ENCODE assay signal across 10 mouse cellular contexts in genomic region chr19:46481352-46481751, GRCm38 (mm10). TPM values are rescaled to one million over a fixed set of nuclear protein-coding genes. Genes with fewer than 3 reads are reported as not detected.
A peak's percentile ranks its signal among the peaks of the same experiment; 100 is the strongest.
DNase-seq lines count a peak whose midpoint lies in the region; ATAC-seq and TF ChIP-seq lines count a peak whose summit lies in the region.
"Had no signal": no experiment of that assay in that cellular context is flagged by ENCODE, and none has a peak within 500 bp of the region (broad histone marks: within the 10 kb centered on the region; RNA-seq: fewer than 3 reads in every experiment).

No protein-coding gene starts in this region.

- WGBS in lung, embryonic 14.5 days = 20% methylated on average over 3 of the region's 3 CpGs
- WGBS in hindbrain, embryonic 15.5 days = 31% methylated on average over 3 of the region's 3 CpGs
- WGBS in stomach, embryonic 15.5 days = 24% methylated on average over 3 of the region's 3 CpGs
- 36% methylated on average over 3 of the region's 3 CpGs for WGBS in liver, embryonic 11.5 days

- H3K9ac ChIP-seq in lung, embryonic 14.5 days = no peak overlapping the region
- 0 out of 2 replicates have a peak overlapping the region, but pooled peaks have one; percentile 1 for H3K9ac ChIP-seq in hindbrain, embryonic 15.5 days
- H3K9ac ChIP-seq in stomach, embryonic 15.5 days = no peak overlapping the region; the same call in 1 of the 2 replicates
- no peak overlapping the region for H3K9ac ChIP-seq in liver, embryonic 11.5 days (ENCODE audit: low read depth, low read length)
- H3K9ac ChIP-seq: liver, embryonic 15.5 days had no signal

- no peaks in the 10 kb centered on the region for H3K27me3 ChIP-seq in lung, embryonic 14.5 days (ENCODE audit: insufficient read depth, low read length)
- H3K27me3 ChIP-seq in hindbrain, embryonic 15.5 days = no peaks in the 10 kb centered on the region
- H3K27me3 ChIP-seq in stomach, embryonic 15.5 days (replicated peaks) = no peaks in the 10 kb centered on the region
- no peaks in the 10 kb centered on the region for H3K27me3 ChIP-seq in liver, embryonic 11.5 days (replicated peaks; ENCODE audit: control insufficient read depth, insufficient read depth, low read length)
- H3K27me3 ChIP-seq: liver, embryonic 15.5 days had no signal

- H3K9me3 ChIP-seq in lung, embryonic 14.5 days (ENCODE audit: low read depth, low read length) = no peaks in the 10 kb centered on the region
- no peaks in the 10 kb centered on the region for H3K9me3 ChIP-seq in hindbrain, embryonic 15.5 days
- H3K9me3 ChIP-seq in stomach, embryonic 15.5 days = no peaks in the 10 kb centered on the region
- no peaks in the 10 kb centered on the region for H3K9me3 ChIP-seq in liver, embryonic 11.5 days (ENCODE audit: control insufficient read depth, low read length)
- H3K9me3 ChIP-seq: liver, embryonic 15.5 days had no signal

- H3K4me3 ChIP-seq in gastrocnemius, adult 2 months = no peak overlapping the region
- no peak overlapping the region for H3K4me3 ChIP-seq in lung, embryonic 14.5 days (ENCODE audit: low read depth, low read length)
- H3K4me3 ChIP-seq in hindbrain, embryonic 15.5 days = no peak overlapping the region
- no peak overlapping the region for H3K4me3 ChIP-seq in stomach, embryonic 15.5 days (replicated peaks)
- no peak overlapping the region for H3K4me3 ChIP-seq in liver, embryonic 11.5 days (ENCODE audit: low read depth, low read length)
- H3K4me3 ChIP-seq: liver, embryonic 15.5 days had no signal

- no peak for TF ChIP-seq CTCF in gastrocnemius, adult 2 months (IDR thresholded peaks at IDR 0.05)
- no peak for TF ChIP-seq CTCF in lung, embryonic 14.5 days (IDR thresholded peaks at IDR 0.05; ENCODE audit: low read depth)

- peak; percentile 12 for DNase-seq in gastrocnemius, adult 2 months
- DNase-seq in gastrocnemius, postnatal 36 days = no peak
- no peak for DNase-seq in lung, embryonic 14.5 days
- no peak for DNase-seq in lung, postnatal 25 days (ENCODE audit: low spot score)
- no peak for DNase-seq in liver, embryonic 11.5 days (ENCODE audit: low spot score)
- DNase-seq: cerebellum, adult 11 months had no signal

- ATAC-seq in lung, embryonic 14.5 days (ENCODE audit: insufficient read depth) = no peak
- ATAC-seq in hindbrain, embryonic 15.5 days (ENCODE audit: low FRiP score, low read depth) = no peak
- no peak for ATAC-seq in stomach, embryonic 15.5 days (ENCODE audit: insufficient read depth, low FRiP score, low read depth)
- no peak for ATAC-seq in frontal cortex, adult (ENCODE audit: low TSS enrichment)
- ATAC-seq in liver, embryonic 11.5 days (replicated peaks; ENCODE audit: low FRiP score) = no peak

- H3K4me2 ChIP-seq in lung, embryonic 14.5 days = no peak overlapping the region
- H3K4me2 ChIP-seq in hindbrain, embryonic 15.5 days = no peak overlapping the region
- no peak overlapping the region for H3K4me2 ChIP-seq in stomach, embryonic 15.5 days
- no peak overlapping the region for H3K4me2 ChIP-seq in liver, embryonic 11.5 days
- H3K4me2 ChIP-seq: liver, embryonic 15.5 days had no signal

- intact Hi-C loops in gastrocnemius, adult 2 months (cut with DNase I) = no loop called here
- intact Hi-C loops in gastrocnemius, postnatal 36 days (cut with DNase I) = no loop called here

- H3K36me3 ChIP-seq in lung, embryonic 14.5 days (ENCODE audit: insufficient read depth) = peaks cover 55% of the 10 kb centered on the region
- 0 out of 2 replicates have a peak, but pooled peaks cover 8% of the 10 kb centered on the region for H3K36me3 ChIP-seq in hindbrain, embryonic 15.5 days
- peaks cover 10% of the 10 kb centered on the region; the same call in 1 of the 2 replicates for H3K36me3 ChIP-seq in stomach, embryonic 15.5 days
- H3K36me3 ChIP-seq in liver, embryonic 11.5 days (ENCODE audit: control insufficient read depth, insufficient read depth, low read length) = peaks cover 12% of the 10 kb centered on the region
- H3K36me3 ChIP-seq: liver, embryonic 15.5 days had no signal

- H3K27ac ChIP-seq in gastrocnemius, adult 2 months = no peak overlapping the region
- peak overlapping the region; percentile 58 for H3K27ac ChIP-seq in lung, embryonic 14.5 days (ENCODE audit: low read depth)
- peak overlapping the region; percentile 65; the same call in 1 of the 2 replicates for H3K27ac ChIP-seq in hindbrain, embryonic 15.5 days (replicated peaks)
- peak overlapping the region; percentile 92 for H3K27ac ChIP-seq in stomach, embryonic 15.5 days
- no peak overlapping the region for H3K27ac ChIP-seq in liver, embryonic 11.5 days (ENCODE audit: low read depth, low read length)
- H3K27ac ChIP-seq: liver, embryonic 15.5 days had no signal

- H3K4me1 ChIP-seq in lung, embryonic 14.5 days (ENCODE audit: insufficient read depth) = peaks cover 49% of the 10 kb centered on the region
- H3K4me1 ChIP-seq in hindbrain, embryonic 15.5 days (replicated peaks) = peaks cover 56% of the 10 kb centered on the region
- H3K4me1 ChIP-seq in stomach, embryonic 15.5 days = peaks cover 87% of the 10 kb centered on the region
- peaks cover 87% of the 10 kb centered on the region for H3K4me1 ChIP-seq in liver, embryonic 11.5 days (replicated peaks; ENCODE audit: control insufficient read depth, insufficient read depth, low read length)

RNA-seq across cellular contexts. Expression of gene Trim8, which starts 20.1 kb away (rescaled TPM):
- total RNA-seq in gastrocnemius, adult 2 months (2021) = 10 to 100 TPM; 20.2 to 20.7 TPM
- total RNA-seq in gastrocnemius, postnatal 36 days (2021) = 10 to 100 TPM; 19.0 to 19.2 TPM
- 28.3 and 31.0 TPM in 2 replicates for polyA plus RNA-seq in lung, embryonic 14.5 days (2014; fragmentation: Nextera tagmentation; extraction: Ambion mirVana)
- polyA plus RNA-seq in hindbrain, embryonic 15.5 days (2015; fragmentation: Nextera tagmentation; extraction: Ambion mirVana) = 27.8 and 31.9 TPM in 2 replicates
- polyA plus RNA-seq in stomach, embryonic 15.5 days (2015; fragmentation: Nextera tagmentation; extraction: Ambion mirVana) = 20.4 and 20.9 TPM in 2 replicates
- 22.9 and 24.1 TPM in 2 replicates for polyA plus RNA-seq in liver, embryonic 11.5 days (2014; fragmentation: Nextera tagmentation; extraction: Ambion mirVana)

Comparison
In these comparisons a context has a peak if more than half of its experiments do, and no peak if none do; other contexts are left out.
1. H3K27ac ChIP-seq: peak in lung, embryonic 14.5 days (single experiment), hindbrain, embryonic 15.5 days (single experiment) and stomach, embryonic 15.5 days (single experiment); none in gastrocnemius, adult 2 months (single experiment) and liver, embryonic 11.5 days (single experiment).